Mouse (Mus musculus): ENCODE measurements around the gene Olfr270. TPM values are rescaled to one million over a fixed set of nuclear protein-coding genes. Genes with fewer than 3 reads are reported as not detected.

The Olfr270 gene
- polyA plus RNA-seq (2014; fragmentation: Illumina TruSeq; extraction: RNeasy Lipid Tissue Mini Kit (QIAGEN cat#74804); ENCODE audit: low replicate concordance): not detected

DNA sequence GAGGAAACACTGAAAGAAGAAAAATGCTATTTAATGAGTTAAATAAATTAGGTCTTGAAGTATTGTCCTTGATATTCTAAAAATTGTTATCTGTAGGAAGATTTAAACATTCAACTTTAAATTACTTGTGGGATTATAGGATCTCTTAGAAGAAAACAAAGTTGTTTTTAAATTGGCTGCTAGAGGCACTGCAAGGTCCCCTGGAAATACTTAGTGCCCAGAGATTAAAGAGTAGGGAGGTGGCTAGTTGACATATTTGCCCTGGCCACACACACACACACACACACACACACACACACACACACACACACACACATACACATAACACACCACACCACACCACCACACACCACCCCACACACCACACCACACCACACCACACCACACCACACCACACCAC lies at the start of gene Olfr270:
Olfr270 (plus strand) TSS at position 301 of the 400 bp plus-strand sequence.

GRCm38 (mm10) chr4:52919078-52919477 lies 45.3 kb upstream of the Olfr270 start, which contains the start of gene Olfr272:
TSS of gene Olfr272 (minus strand) at chr4:52919178.

GRCm38 (mm10) chr4:52989248-52989647 lies 24.9 kb downstream of the Olfr270 start, which contains the start of gene Nipsnap3a:
TSS of gene Nipsnap3a (plus strand) at chr4:52989272.

GRCm38 (mm10) chr4:53011732-53012361 lies 47.5 kb downstream of the Olfr270 start, which contains the start of gene Nipsnap3b:
TSS of gene Nipsnap3b (plus strand) at chr4:53011880.

Other genes with a start within 250 kb of the Olfr270 start
- not detected for gene Olfr275, start 149.9 kb upstream of the Olfr270 start, polyA plus RNA-seq (2014; fragmentation: Illumina TruSeq; extraction: RNeasy Lipid Tissue Mini Kit (QIAGEN cat#74804); ENCODE audit: low replicate concordance)
- not detected for gene Olfr273, start 105.3 kb upstream of the Olfr270 start, polyA plus RNA-seq (2014; fragmentation: Illumina TruSeq; extraction: RNeasy Lipid Tissue Mini Kit (QIAGEN cat#74804); ENCODE audit: low replicate concordance)
- not detected for gene Olfr272, start 45.4 kb upstream of the Olfr270 start, polyA plus RNA-seq (2014; fragmentation: Illumina TruSeq; extraction: RNeasy Lipid Tissue Mini Kit (QIAGEN cat#74804); ENCODE audit: low replicate concordance)
- not detected for gene Nipsnap3a, start 24.7 kb downstream of the Olfr270 start, polyA plus RNA-seq (2014; fragmentation: Illumina TruSeq; extraction: RNeasy Lipid Tissue Mini Kit (QIAGEN cat#74804); ENCODE audit: low replicate concordance)
- 116 TPM for gene Nipsnap3b, start 47.3 kb downstream of the Olfr270 start, polyA plus RNA-seq (2014; fragmentation: Illumina TruSeq; extraction: RNeasy Lipid Tissue Mini Kit (QIAGEN cat#74804); ENCODE audit: low replicate concordance)
- gene Abca1, start 195.3 kb downstream of the Olfr270 start, polyA plus RNA-seq (2014; fragmentation: Illumina TruSeq; extraction: RNeasy Lipid Tissue Mini Kit (QIAGEN cat#74804); ENCODE audit: low replicate concordance): 40.9 TPM